Comparison of ENCODE assay signal across 1 mouse cellular context in the genomic region with DNA sequence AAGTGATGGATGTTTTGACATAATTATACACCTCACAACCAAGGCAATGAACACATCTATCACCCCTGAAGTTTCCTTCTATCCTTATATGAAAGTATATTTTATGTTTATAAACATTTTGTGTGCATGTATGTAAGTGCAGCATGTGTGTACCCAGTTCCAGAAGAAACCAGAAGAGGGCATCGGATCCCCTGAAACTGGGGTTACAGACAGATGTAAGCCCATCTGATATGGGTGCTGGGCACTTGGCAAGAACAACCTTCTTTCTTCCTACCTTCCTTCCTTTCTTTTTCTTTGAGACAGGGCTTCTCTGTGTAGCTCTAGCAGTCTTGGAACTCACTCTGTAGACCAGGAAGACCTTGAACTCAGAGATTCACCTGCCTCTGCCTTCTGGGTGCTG.
TF ChIP-seq lines count a peak whose summit lies in the region.

No protein-coding gene starts in this region.

TF ChIP-seq in CH12.LX, 34 proteins besides CTCF, POLR2A, EP300 and RAD21:
- no peak for TF ChIP-seq ZNF384 (IDR thresholded peaks at IDR 0.05; ENCODE audit: low read depth, low read length)
- no peak for TF ChIP-seq JUND (conservative IDR thresholded peaks at IDR 0.05; ENCODE audit: low read depth, low read length)
- TF ChIP-seq NELFE (IDR thresholded peaks at IDR 0.05; ENCODE audit: low read depth, low read length) = no peak
- no peak for TF ChIP-seq KAT2A (IDR thresholded peaks at IDR 0.05; ENCODE audit: insufficient replicate concordance, low read length)
- no peak for TF ChIP-seq POLR2AphosphoS2 (IDR thresholded peaks at IDR 0.05; ENCODE audit: low read depth, low read length)
- no peak for TF ChIP-seq NRF1 (IDR thresholded peaks at IDR 0.05; ENCODE audit: low read depth, low read length)
- no peak for TF ChIP-seq BHLHE40 (IDR thresholded peaks at IDR 0.05; ENCODE audit: low read depth, low read length)
- TF ChIP-seq MAFK (IDR thresholded peaks at IDR 0.05; ENCODE audit: insufficient replicate concordance, low read length) = no peak
- no peak for TF ChIP-seq MYC (IDR thresholded peaks at IDR 0.05; ENCODE audit: low read depth, low read length)
- no peak for TF ChIP-seq SIN3A (IDR thresholded peaks at IDR 0.05; ENCODE audit: low read length)
- TF ChIP-seq SMC3 (IDR thresholded peaks at IDR 0.05; ENCODE audit: low read depth, low read length) = no peak; the same call in 1 of the 2 replicates
TF ChIP-seq in CH12.LX: peak in this region for 0.
